31 mouse cellular contexts compared by ENCODE assay signal in the genomic region with DNA sequence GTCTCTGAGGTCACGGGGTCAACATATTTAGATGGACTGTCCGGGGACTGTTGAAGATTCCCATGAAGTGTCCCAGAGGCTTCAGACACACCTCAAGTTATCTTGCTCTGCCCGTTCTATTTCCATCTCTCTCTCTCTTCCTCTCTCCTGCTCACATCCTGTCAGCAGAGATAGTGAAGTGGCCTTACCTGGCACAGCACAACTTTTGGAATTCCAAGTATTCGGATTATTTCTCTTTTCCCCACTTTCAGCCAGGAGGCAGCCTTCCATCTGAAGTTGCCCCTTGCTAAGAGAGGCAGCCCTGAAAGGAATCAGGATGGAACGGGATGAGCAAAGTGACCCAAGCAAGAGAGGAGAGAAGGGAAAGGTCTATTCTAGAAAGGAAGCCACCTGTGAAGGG. TPM values are rescaled to one million over a fixed set of nuclear protein-coding genes. Genes with fewer than 3 reads are reported as not detected.
DNase-seq lines count a peak whose midpoint lies in the region; ATAC-seq and TF ChIP-seq lines count a peak whose summit lies in the region.
"Had no signal": no experiment of that assay in that cellular context is flagged by ENCODE, and none has a peak within 500 bp of the region (broad histone marks: within the 10 kb centered on the region; RNA-seq: fewer than 3 reads in every experiment).

No protein-coding gene starts in this region.

- H3K27ac ChIP-seq in heart, embryonic 11.5 days (ENCODE audit: low read depth, low read length), result peak overlapping the region; percentile 70
- no peak overlapping the region for H3K27ac ChIP-seq in intestine, postnatal 0 days (ENCODE audit: low read depth, low read length)
- H3K27ac ChIP-seq in intestine, embryonic 15.5 days, result no peak overlapping the region
- H3K27ac ChIP-seq: gastrocnemius, adult 2 months; hindbrain, embryonic 10.5 days; hindbrain, embryonic 15.5 days; kidney, postnatal 0 days; liver, embryonic 12.5 days; midbrain, embryonic 13.5 days had no signal

- H3K27me3 ChIP-seq in heart, embryonic 11.5 days (ENCODE audit: control insufficient read depth, insufficient read depth, low read length), result no peaks in the 10 kb centered on the region
- no peaks in the 10 kb centered on the region for H3K27me3 ChIP-seq in intestine, postnatal 0 days (replicated peaks; ENCODE audit: control insufficient read depth, insufficient read depth, low read length)
- no peaks in the 10 kb centered on the region for H3K27me3 ChIP-seq in intestine, embryonic 15.5 days (replicated peaks)
- H3K27me3 ChIP-seq: Patski had no signal

- peaks cover 36% of the 10 kb centered on the region for H3K4me1 ChIP-seq in heart, embryonic 11.5 days (ENCODE audit: control insufficient read depth, insufficient read depth, low read length)
- H3K4me1 ChIP-seq in intestine, postnatal 0 days (replicated peaks; ENCODE audit: control insufficient read depth, insufficient read depth, low read length), result peaks cover 18% of the 10 kb centered on the region; the same call in 1 of the 2 replicates
- H3K4me1 ChIP-seq in intestine, embryonic 15.5 days (replicated peaks), result peaks cover 44% of the 10 kb centered on the region

- intact Hi-C loops in heart, postnatal 36 days (cut with DNase I), result no loop called here

- no peak overlapping the region for H3K4me3 ChIP-seq in heart, embryonic 11.5 days (ENCODE audit: low read depth, low read length)
- no peak overlapping the region for H3K4me3 ChIP-seq in intestine, postnatal 0 days (ENCODE audit: low read depth, low read length)
- H3K4me3 ChIP-seq in intestine, embryonic 15.5 days (replicated peaks), result no peak overlapping the region
- H3K4me3 ChIP-seq: erythroblast, embryonic 14.5 days; gastrocnemius, adult 2 months; hindbrain, embryonic 10.5 days; hindbrain, embryonic 15.5 days; liver, embryonic 12.5 days; megakaryocyte, embryonic 14.5 days; midbrain, embryonic 13.5 days had no signal

- TF ChIP-seq CTCF in intestine, postnatal 0 days (IDR thresholded peaks at IDR 0.05; ENCODE audit: low read depth), result 0 out of 2 replicates have a peak, but pooled peaks have one; percentile 7

- WGBS in heart, embryonic 11.5 days (ENCODE audit: insufficient replicate concordance), result 20% methylated on average over 5 of the region's 5 CpGs
- WGBS in intestine, postnatal 0 days, result 62% methylated on average over 5 of the region's 5 CpGs
- 52% methylated on average over 5 of the region's 5 CpGs for WGBS in intestine, embryonic 15.5 days

- H3K4me2 ChIP-seq in heart, embryonic 11.5 days, result no peak overlapping the region
- no peak overlapping the region for H3K4me2 ChIP-seq in intestine, postnatal 0 days (replicated peaks; ENCODE audit: low read depth)
- no peak overlapping the region for H3K4me2 ChIP-seq in intestine, embryonic 15.5 days (replicated peaks)
- H3K4me2 ChIP-seq: hindbrain, embryonic 15.5 days; liver, embryonic 12.5 days; midbrain, embryonic 13.5 days had no signal

- no peaks in the 10 kb centered on the region for H3K9me3 ChIP-seq in heart, embryonic 11.5 days (replicated peaks; ENCODE audit: control insufficient read depth, low read length)
- no peaks in the 10 kb centered on the region for H3K9me3 ChIP-seq in intestine, postnatal 0 days (ENCODE audit: control insufficient read depth)
- no peaks in the 10 kb centered on the region for H3K9me3 ChIP-seq in intestine, embryonic 15.5 days
- H3K9me3 ChIP-seq: hindbrain, embryonic 10.5 days; hindbrain, embryonic 15.5 days; liver, embryonic 12.5 days; megakaryocyte, embryonic 14.5 days; midbrain, embryonic 13.5 days had no signal

- peak; percentile 52 for DNase-seq in embryo, embryonic 10 days (ENCODE audit: low spot score)
- no peak for DNase-seq in embryo, embryonic 9.5 days (ENCODE audit: extremely low spot score)
- DNase-seq in heart, postnatal 36 days, result no peak
- peak; percentile 31 for DNase-seq in 3134 (ENCODE audit: extremely low read depth, insufficient read length, low spot score)
- no peak for DNase-seq in kidney, postnatal 4 days
- DNase-seq: adrenal gland, postnatal 10 days; cerebellum, adult 8-10 months; cerebellum, postnatal 25 days; gastrocnemius, adult 2 months; gastrocnemius, postnatal 36 days; kidney, adult 2 months; layer of hippocampus, postnatal 36 days; left cerebral cortex, postnatal 4 days; liver, postnatal 0 days; lung, postnatal 36 days; thymus, adult 2 months; thymus, postnatal 36 days had no signal

- no peak overlapping the region for H3K9ac ChIP-seq in heart, embryonic 11.5 days (ENCODE audit: low read depth, low read length)
- H3K9ac ChIP-seq in intestine, postnatal 0 days (ENCODE audit: low read depth, low read length), result no peak overlapping the region
- H3K9ac ChIP-seq in intestine, embryonic 15.5 days, result no peak overlapping the region
- H3K9ac ChIP-seq: hindbrain, embryonic 15.5 days; liver, embryonic 12.5 days; liver, postnatal 0 days; midbrain, embryonic 13.5 days had no signal

- H3K36me3 ChIP-seq in heart, embryonic 11.5 days (ENCODE audit: control insufficient read depth, insufficient read depth, low read length), result no peaks in the 10 kb centered on the region
- no peaks in the 10 kb centered on the region for H3K36me3 ChIP-seq in intestine, postnatal 0 days (ENCODE audit: control insufficient read depth, insufficient read depth)
- no peaks in the 10 kb centered on the region for H3K36me3 ChIP-seq in intestine, embryonic 15.5 days
- H3K36me3 ChIP-seq: hindbrain, embryonic 10.5 days; hindbrain, embryonic 15.5 days; liver, embryonic 12.5 days; midbrain, embryonic 13.5 days had no signal

- ATAC-seq in heart, embryonic 11.5 days (replicated peaks; ENCODE audit: insufficient number of reproducible peaks, low FRiP score, low TSS enrichment), result no peak
- ATAC-seq in intestine, postnatal 0 days, result no peak
- ATAC-seq in intestine, embryonic 15.5 days, result no peak
- ATAC-seq: forebrain, embryonic 16.5 days; inflammation-experienced regulatory T-cells, adult 6 months; liver, embryonic 12.5 days; liver, postnatal 0 days; midbrain, embryonic 13.5 days had no signal

RNA-seq across cellular contexts. Expression of a gene that starts 4.3 kb away (rescaled TPM):
- polyA plus RNA-seq in heart, embryonic 11.5 days (2014; fragmentation: Nextera tagmentation; extraction: Ambion mirVana), result 10.6 and 14.6 TPM in 2 replicates
- total RNA-seq in heart, postnatal 36 days (2021), result 1 to 10 TPM; 5.4 to 6.6 TPM
- 11.4 and 13.6 TPM in 2 replicates for polyA plus RNA-seq in intestine, postnatal 0 days (2015; fragmentation: Nextera tagmentation; extraction: Ambion mirVana)
- polyA plus RNA-seq in intestine, embryonic 15.5 days (2015; fragmentation: Nextera tagmentation; extraction: Ambion mirVana), result 23.2 and 25.8 TPM in 2 replicates
- total RNA-seq: monocyte, adult 5-6 weeks had no signal
- polyA plus RNA-seq: inflammation-experienced regulatory T-cells, adult 6 months had no signal

Comparison
In these comparisons a context has a peak if more than half of its experiments do, and no peak if none do; other contexts are left out.
1. DNase-seq: peak in embryo, embryonic 10 days (single experiment) and 3134 (single experiment); none in embryo, embryonic 9.5 days (single experiment), heart, postnatal 36 days (0 of 2) and kidney, postnatal 4 days (0 of 2).